Mouse (Mus musculus): ENCODE data around the gene Rnaseh2c. TPM values are rescaled to one million over a fixed set of nuclear protein-coding genes. Genes with fewer than 3 reads are reported as not detected.

The Rnaseh2c gene
- total RNA-seq, 2 experiments from 2014 or later: 78.4 to 140 TPM

DNA sequence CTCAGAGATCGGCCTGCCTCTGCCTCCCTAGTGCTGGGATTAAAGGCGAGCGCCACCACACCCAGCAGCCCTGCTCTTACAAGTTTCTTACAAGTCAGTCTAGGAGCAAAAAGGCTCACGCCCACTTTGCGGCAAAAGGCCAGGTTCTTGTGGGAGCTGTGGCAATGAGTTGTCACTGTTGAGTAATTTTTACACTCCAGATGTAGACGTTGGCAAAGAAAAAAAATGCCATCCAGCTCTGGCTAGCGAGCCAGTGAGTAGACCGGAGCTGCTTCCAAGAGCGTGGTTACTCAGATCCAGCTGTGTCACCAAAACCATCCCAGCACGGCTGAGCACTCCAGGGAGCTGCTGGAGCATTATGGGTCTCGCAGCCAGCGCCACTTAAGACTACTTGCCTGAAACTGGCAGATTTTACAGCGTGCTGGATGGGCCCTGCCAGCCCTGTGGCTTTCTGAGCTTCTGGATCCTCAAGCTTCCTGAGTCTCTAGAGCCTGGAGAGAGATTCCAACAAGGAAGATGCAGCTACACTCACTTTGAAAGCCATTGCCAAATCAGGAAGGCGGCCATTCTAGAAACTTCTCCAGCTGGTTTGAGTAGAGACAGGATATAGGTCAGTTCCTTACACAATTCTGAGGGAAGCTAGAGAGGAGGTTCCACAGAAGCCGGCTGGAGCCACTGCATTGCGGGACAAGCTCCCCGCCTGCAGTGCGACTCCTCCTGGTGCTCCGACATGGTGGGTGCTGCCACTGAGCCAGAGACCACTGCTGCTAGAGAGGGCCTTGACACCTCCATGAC is 29.1 kb upstream of the Rnaseh2c start:
- ATAC-seq (replicated peaks; ENCODE audit: poor library complexity, severe bottlenecking): peak; percentile 49

DNA sequence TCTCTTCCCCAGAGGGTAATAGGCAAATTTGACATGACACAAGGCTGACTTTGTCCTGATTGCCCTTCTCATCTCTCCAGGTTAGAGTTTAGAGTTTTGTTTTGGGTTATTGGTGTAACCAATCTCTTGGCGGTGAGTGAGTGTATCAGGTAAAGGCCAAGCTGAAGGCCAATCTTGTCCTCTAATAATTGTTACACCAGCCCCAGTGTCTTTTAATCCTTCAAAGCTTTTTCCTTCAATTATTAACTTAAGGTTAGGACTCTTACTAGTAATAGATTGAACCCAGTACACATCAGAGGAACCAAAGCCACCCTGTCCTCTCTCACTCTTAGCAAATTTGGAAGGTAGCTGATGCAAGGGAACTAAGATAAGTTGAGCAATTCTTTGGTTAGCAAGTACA is 26.3 kb upstream of the Rnaseh2c start:
- ATAC-seq (replicated peaks; ENCODE audit: poor library complexity, severe bottlenecking): no peak

DNA sequence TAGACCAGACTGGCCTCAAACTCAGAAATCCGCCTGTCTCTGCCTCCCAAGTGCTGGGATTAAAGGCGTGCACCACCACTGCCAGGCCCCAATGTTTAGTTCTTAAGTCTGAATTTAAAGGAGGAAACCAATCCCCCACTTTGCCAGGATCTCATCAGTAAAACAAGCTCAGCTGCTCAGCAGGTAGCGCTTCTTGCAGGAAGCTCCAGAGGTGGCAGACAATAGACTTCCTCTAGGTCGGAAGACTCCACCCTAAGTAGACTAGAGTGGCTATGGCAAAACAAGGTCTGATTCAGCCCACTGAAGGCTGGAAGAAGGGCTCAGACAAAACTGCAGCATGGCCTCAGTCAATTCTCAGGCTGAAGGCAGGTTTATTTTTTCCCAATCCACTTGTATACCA is 21.7 kb upstream of the Rnaseh2c start:
- ATAC-seq (replicated peaks; ENCODE audit: poor library complexity, severe bottlenecking): no peak

DNA sequence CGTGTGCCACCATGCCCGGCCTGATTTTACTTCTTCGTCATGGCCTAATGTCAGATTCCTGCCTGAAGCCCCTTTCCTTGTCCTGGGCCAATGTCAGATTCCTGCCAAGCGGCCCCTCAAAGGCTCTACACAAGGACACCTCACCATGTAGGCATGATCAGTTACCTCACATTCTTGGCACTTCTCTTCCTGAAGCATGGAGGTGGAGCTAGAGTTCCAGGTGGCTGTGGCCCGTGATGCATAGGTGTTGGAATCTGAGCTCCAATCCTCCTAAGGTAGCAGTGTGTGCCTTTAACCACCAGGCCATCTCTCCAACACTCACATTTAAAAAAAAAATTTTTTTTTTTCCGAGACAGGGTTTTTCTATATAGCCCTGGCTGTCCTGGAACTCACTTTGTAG is 20.9 kb upstream of the Rnaseh2c start:
- ATAC-seq (replicated peaks; ENCODE audit: poor library complexity, severe bottlenecking): no peak

DNA sequence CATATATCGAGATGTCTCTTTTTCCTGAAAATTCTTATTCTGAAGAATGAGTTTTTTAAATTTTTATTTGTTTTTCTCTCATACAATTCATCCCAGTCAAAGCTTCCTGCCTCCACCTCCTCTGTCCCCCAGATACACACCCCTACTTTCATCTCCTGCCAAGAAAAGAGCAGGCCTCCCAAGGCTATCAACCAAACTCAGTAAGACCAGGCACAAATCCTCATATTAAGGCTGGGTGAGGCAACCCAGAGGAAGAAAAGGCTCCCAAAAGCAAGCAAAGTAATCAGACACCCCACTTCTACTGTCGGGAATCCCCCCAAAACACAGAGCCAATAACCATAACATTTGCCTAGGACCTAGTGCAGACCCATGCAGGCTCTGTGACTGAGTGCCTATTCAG is 19.7 kb upstream of the Rnaseh2c start:
- ATAC-seq (replicated peaks; ENCODE audit: poor library complexity, severe bottlenecking): no peak

DNA sequence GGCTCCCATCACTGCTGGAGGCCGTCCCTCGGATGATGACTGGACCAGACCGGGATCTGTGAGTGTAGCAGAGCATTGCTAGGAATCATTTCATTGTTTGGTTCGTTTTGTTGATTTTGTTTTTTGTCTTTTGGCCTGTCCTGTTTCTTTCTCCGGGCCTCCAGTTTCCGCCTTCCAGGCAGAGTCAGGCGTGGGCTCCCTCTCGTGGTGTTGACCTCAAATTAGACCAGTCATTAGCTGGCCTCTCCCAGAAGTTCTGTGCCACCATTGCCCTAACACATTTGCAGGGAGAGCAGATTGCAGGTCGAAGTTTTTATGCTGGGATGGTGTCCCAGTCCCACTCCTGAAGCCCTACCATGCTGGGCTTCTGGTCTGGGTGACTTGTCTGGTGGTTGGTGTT is 12.5 kb upstream of the Rnaseh2c start:
- ATAC-seq (replicated peaks; ENCODE audit: poor library complexity, severe bottlenecking): no peak

DNA sequence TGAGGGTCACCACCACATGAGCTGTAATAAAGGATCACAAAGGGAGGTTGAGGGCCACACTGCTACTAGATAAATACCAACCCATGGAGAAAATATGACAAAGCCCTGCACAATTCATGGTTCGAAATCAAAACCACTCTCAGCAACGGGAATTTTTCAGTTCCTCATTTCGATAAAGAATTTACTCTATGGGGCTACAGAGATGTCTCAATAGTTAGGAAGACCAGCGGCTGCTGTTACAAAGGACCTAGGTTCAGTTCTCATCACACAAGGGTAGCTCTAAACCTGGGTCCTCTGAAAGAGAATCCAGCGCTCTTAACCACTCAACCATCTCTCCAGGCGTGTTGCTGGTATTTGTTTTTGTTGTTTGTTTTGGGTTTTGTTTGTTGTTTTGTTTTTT is 9.8 kb upstream of the Rnaseh2c start:
- peak; percentile 72 for ATAC-seq (replicated peaks; ENCODE audit: poor library complexity, severe bottlenecking)

DNA sequence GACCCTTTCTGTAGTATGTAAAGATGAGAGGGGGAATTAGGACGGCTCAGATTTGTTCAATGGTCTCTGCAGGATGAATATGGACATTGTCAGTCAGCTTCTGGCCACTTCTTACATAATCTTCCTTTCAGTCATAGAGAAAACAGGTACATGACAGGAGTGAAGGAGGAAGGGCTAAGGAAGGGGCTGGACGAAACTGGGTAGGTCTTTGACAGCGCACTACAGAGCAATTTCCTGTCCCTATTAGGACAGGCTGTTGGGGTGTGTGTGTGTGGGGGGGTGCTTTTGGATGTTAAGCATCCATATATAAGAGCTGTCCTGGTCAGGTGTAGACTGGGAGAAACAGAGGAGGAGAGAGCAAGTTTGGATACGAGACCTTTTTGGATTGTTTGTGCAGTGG is 2.4 kb upstream of the Rnaseh2c start:
- peak; percentile 59 for ATAC-seq (replicated peaks; ENCODE audit: poor library complexity, severe bottlenecking)

DNA sequence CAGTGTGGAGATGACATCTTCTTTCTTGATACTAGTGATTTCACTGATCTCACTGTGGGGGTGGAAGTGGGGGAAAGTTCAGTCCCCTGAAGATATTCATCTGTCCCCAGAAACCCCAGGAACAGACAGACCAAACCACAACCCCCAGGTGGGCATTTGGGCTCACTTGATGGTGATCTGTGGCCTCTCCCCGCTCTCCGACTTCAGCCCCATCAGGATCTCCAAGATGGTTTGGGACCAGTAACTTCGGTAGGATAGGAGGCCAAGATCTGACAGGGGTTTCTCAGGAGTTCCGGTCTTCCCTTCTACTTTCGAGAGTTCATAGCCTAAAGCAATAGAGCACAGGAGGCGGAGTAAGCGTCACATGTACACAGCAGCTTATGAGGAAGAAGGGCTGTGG is 2.0 kb downstream of the Rnaseh2c start:
- no peak for ATAC-seq (replicated peaks; ENCODE audit: poor library complexity, severe bottlenecking)

DNA sequence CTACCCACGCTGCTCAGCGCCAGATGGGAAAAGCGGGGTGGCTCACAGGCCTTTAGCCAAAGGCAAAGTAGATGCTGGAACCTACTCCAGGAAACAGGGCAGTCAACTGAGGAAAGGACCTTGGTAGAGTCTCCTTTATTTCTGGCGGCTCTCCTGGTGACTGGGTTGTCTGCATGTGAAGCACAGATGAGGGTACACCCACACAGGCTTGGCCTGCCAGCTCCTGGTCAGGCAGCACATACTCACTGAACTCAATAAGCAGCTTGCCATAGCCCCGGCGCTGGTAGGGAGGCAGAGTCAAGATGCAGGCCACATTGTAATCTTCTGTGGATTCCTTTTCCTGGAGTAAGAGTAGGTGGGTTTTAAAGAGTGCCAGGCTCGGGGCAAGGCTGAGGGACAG is 3.5 kb downstream of the Rnaseh2c start:
- ATAC-seq (replicated peaks; ENCODE audit: poor library complexity, severe bottlenecking): no peak

DNA sequence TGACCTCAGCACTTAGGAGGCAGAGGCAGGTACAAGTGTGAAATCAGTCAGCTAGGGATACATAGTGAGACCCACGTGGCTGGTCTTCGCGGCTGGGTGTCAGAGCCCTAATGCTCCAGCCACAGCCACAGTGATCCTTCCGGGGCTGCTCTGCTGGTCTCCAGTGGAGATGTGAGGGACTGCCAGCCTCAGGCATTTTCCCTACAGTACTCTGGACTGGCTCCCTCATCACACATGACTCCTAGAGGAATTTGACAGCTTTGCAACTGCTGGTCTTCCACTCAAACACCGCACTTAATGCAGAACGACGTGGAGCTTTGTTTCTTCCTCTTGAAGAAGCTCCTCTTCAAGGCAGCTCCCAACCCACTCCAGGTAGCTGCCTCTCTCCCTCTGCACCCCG is 4.5 kb downstream of the Rnaseh2c start:
- ATAC-seq (replicated peaks; ENCODE audit: poor library complexity, severe bottlenecking): no peak

DNA sequence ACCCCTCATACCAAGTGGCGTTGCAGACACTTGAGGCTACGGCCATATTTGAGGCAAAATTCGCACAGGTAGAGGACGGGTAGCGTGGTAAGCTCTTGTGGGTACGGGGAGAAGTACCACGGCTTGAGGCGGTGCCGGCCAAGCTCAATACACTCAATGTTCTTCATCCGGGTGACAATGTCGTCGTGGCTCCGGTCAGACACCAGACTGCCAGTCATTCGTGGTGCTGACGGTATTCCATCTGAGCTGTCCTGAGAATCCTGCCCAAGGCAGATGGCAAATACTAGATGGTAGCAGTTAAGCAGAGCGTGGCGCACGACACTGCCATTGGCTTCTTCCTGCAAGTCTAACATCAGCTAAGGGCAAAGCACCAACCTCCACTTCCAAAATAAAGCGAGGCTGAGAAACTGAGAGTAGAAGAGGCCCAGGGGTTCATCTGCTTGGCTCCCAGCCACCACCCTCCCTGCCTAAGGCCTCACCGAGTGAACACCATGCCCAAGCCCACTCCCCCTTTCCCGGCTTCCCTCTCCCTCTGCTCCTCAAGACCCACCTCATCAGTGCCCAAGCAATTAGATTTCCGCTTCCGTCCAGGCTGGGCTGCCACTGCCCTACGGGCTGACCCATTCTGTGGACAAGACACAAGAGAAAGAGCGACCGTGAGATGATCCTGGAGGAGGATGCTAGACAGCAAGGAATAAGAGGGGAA is 6.2 kb downstream of the Rnaseh2c start:
- no peak for ATAC-seq (replicated peaks; ENCODE audit: poor library complexity, severe bottlenecking)

DNA sequence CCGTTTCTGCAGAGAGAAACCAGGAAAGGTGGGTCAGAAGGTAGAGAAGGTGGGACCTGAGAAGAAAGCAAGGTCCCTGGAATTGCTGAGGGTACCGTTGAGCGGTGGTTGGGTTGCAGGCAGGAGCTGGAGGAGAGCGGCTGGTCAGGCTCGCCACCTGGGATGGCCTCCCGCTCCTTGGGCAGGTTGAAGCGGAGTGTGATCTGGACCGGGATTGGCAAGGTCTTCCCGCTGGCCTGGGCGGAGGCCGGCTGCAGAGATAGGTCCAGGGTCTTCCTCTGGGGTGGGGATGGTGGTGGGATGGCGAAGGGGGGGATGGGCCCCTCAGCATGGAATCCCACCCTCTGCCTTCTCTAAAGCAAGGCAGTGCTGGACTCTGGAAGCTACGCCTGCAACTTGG is 7.0 kb downstream of the Rnaseh2c start:
- ATAC-seq (replicated peaks; ENCODE audit: poor library complexity, severe bottlenecking): no peak

DNA sequence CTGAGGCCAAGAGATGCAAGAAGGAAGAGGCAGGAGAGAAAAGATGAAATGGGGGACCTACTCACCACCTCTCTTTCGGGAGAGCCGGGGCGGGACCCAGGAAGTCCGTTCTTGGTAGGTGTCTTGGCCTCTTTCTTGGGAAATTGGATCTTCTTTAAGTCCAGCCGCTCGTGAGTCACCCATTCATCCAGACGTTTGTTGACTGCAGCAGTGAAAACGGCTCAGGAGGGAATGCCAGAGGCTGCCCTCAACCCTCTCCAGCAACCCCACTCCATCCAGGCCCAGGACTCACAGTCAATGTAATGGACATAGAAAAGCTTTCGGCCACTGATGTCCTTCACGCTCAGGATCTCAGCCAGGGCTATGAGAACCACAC is 7.5 kb downstream of the Rnaseh2c start:
- ATAC-seq (replicated peaks; ENCODE audit: poor library complexity, severe bottlenecking): no peak

DNA sequence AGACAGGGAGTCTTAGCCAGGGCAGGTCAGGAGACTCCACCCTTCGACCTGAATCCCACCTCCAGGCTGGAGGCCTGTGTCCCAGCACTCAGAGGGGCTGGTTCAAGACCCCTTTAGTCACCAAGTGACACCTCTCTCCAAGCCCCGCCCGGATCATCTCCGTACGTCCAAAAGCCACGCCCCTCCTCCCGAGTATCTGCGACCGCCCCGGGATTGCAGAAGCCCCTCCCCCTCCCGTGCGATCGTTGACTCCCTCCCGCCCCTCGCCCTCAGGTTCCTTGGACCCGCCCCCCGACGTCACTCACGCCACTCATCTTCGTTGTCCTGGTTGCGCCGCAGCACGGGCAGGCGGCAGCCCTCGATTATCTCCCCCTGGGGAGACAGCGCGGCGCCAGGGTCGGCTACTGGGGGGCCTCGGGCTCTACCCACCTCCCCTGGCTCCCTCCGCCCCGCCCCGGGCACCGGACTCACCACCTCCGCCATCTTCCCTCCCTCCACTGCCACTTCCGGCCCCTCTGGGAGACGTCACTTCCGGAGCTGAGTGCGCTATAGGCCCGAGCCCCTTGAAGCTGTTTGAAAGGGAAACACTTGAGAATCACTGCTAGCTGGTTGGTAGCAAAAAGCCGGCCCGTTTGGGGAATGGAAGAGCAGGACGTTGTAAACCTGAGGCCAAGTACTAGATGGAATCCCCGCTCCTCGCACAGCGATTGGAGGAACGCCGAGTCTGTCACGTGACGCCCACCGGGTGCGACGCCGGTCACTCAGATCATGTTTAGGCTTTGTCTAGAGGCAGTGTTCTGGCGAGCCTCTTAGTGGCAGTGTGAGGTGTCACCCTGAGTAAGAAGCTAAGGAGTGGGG is 8.1 kb downstream of the Rnaseh2c start, which contains the start of gene Kat5:
TSS of gene Kat5 (minus strand) at position 691 of the 858 bp plus-strand sequence.
- peak; percentile 76 for ATAC-seq (replicated peaks; ENCODE audit: poor library complexity, severe bottlenecking)

DNA sequence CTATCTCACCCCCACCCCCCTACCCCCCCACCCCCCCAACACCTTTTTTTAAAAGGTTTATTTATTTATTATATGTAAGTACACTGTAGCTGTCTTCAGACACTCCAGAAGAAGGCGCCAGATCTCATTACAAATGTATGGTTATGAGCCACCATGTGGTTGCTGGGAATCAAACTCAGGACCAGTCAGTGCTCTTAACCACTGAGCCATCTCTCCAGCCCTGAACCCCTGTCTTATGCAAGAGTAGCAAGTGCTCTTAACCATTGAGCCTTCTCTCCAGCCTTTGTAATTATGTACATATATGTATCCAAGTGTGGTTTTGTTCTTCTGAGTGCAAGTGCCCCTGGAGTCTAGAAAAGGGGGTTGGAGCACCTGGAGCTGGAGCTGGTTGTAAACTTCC is 10.3 kb downstream of the Rnaseh2c start:
- no peak for ATAC-seq (replicated peaks; ENCODE audit: poor library complexity, severe bottlenecking)

DNA sequence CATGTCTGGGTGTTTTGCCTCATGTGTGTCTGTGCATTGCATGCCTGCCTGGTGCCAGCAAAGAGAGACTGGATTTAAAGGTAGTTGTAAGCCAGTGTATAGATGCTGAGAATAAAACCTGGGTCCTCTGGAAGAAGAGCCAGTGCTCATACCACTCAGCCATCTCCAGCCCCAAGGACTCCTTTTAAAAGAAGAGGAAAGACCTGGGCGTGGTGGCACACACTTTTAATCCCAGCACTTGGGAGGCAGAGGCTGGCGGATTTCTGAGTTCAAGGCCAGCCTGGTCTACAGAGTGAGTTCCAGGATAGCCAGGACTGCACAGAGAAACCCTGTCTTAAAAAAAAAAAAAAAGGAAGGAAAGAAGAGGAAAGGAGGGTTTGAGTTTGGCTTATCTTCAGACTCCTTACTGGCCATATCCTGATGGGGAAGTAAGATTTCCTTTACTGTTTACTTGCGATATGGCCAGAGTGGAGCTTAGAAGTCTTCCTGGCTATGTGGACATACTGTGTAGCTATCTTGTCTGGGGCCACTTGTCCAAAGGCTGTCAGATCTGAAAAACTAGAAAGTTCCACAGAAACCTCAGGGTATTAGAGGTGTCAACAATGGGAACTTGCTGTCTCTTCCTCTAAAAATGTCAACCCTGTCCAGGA is 11.2 kb downstream of the Rnaseh2c start:
- ATAC-seq (replicated peaks; ENCODE audit: poor library complexity, severe bottlenecking): peak; percentile 48

DNA sequence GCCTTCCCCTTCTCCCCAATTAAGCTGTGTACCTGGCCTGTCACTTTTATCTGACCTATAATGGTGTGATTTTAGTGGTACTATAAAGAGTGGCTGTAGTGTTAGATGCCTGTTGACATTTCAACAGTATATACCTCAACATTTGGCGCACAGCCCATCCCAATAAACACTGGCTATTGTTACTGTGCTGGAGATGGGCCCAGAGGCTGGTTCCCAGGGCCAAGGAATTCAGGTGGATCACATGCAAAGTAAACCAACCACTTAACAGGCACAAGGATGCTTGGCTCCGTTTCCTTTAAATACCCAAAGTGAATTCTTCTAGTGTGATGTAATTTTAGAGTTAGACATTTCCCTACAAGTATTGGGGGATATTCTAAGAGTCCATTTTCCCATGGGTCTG is 13.3 kb downstream of the Rnaseh2c start:
- ATAC-seq (replicated peaks; ENCODE audit: poor library complexity, severe bottlenecking): no peak

DNA sequence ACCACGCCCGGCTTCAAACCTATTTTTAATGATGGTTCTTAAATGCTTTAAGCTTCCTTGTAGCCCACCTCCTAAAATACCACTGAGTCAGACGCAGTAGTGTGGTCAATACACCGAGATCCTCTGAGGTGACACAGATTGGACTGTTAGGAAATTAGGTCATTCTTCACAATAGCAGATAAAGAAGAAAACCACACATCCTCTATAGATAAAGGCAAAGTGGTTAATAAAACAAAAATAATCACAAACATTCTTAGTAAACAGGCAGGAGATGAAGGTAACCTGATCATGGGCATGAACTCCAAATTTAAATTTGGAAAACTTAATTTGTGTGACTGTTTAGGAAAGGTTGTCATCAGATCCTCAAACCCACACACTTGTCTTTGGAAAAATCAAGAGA is 18.3 kb downstream of the Rnaseh2c start:
- ATAC-seq (replicated peaks; ENCODE audit: poor library complexity, severe bottlenecking): no peak

DNA sequence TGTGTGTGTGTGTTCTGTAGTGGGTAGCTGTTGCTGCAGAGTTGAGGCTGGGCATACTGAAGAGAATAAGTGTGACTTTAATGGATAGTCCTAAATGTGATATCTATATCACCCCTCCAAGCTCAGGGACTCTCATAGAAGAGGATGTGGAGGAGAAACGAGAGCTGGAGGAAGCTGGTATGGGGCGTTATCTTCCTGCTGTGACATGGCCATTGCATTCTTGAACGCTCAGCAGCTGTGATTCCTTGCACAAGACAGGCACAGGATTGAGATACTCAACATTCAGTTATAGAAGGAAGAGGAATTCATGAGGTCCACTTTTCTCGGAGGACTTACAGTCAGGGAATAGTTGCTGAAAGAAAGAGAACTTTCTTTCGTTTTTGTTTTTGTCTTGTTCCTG is 20.2 kb downstream of the Rnaseh2c start:
- peak; percentile 69 for ATAC-seq (replicated peaks; ENCODE audit: poor library complexity, severe bottlenecking)

DNA sequence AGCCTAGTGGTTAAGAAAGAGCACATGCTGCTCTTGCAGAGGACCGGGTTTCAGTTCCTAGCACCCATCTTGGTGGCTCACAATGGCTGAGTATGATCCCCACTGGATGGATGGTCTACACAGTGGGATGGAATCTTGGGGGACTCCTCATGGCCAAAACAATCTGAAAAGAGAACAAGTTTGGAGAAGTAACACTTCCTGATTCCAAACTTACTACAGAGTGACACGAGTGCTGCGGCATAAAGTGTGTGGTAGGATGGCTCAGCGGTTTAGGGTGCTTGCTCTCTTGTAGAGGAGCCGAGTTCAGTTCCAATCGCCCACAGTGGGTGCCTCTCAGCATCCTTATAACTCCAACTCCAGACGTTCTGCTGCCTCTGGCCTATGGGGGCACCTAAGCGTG is 23.6 kb downstream of the Rnaseh2c start:
- ATAC-seq (replicated peaks; ENCODE audit: poor library complexity, severe bottlenecking): peak; percentile 69

Data from granulocyte monocyte progenitor cell, adult 5-6 weeks (primary cell).